ENCODE assay signal across 9 mouse cellular contexts in genomic region chr8:4267627-4268026, GRCm38 (mm10). TPM values are rescaled to one million over a fixed set of nuclear protein-coding genes. Genes with fewer than 3 reads are reported as not detected.
DNase-seq lines count a peak whose midpoint lies in the region; ATAC-seq and TF ChIP-seq lines count a peak whose summit lies in the region.
"Had no signal": no experiment of that assay in that cellular context is flagged by ENCODE, and none has a peak within 500 bp of the region (broad histone marks: within the 10 kb centered on the region; RNA-seq: fewer than 3 reads in every experiment).

No protein-coding gene starts in this region.

- DNase-seq in midbrain, embryonic 10.5 days (ENCODE audit: low spot score): peak; percentile 28
- no peak for DNase-seq in brain, embryonic 14.5 days (ENCODE audit: low read depth)
- no peak for DNase-seq in right cerebral cortex, postnatal 10 days (ENCODE audit: low spot score in 2 of 2)
- DNase-seq in cerebellum, adult 18-20 months: no peak

- no peak for ATAC-seq in midbrain, embryonic 16.5 days
- ATAC-seq in kidney, embryonic 16.5 days (ENCODE audit: low FRiP score, low TSS enrichment): peak; percentile 70

- no peak overlapping the region for H3K4me2 ChIP-seq in midbrain, embryonic 16.5 days (ENCODE audit: low read length)
- no peak overlapping the region for H3K4me2 ChIP-seq in kidney, embryonic 16.5 days (replicated peaks; ENCODE audit: low read depth, low read length)

- H3K27me3 ChIP-seq in midbrain, embryonic 10.5 days (ENCODE audit: low read depth, poor library complexity, severe bottlenecking): no peaks in the 10 kb centered on the region
- no peaks in the 10 kb centered on the region for H3K27me3 ChIP-seq in midbrain, embryonic 16.5 days (ENCODE audit: control insufficient read depth, insufficient read depth, low read depth, low read length)
- no peaks in the 10 kb centered on the region for H3K27me3 ChIP-seq in kidney, embryonic 16.5 days (ENCODE audit: insufficient read depth, low read length)
- no peaks in the 10 kb centered on the region for H3K27me3 ChIP-seq in small intestine, adult 2 months (ENCODE audit: control insufficient read depth, insufficient read depth, low read length)

- no peak for TF ChIP-seq POLR2A in brain, embryonic 14.5 days (IDR thresholded peaks at IDR 0.05; ENCODE audit: borderline replicate concordance, extremely low read depth, insufficient read depth, insufficient read length, poor library complexity, severe bottlenecking)
- TF ChIP-seq POLR2A in small intestine, adult 2 months (IDR thresholded peaks at IDR 0.05; ENCODE audit: low read depth, low read length): no peak

- H3K27ac ChIP-seq in midbrain, embryonic 10.5 days (replicated peaks): no peak overlapping the region
- no peak overlapping the region for H3K27ac ChIP-seq in midbrain, embryonic 16.5 days (ENCODE audit: low read length)
- no peak overlapping the region for H3K27ac ChIP-seq in kidney, embryonic 16.5 days (ENCODE audit: low read length)
- H3K27ac ChIP-seq in small intestine, adult 2 months (ENCODE audit: insufficient read depth, low read depth, low read length): no peak overlapping the region

- H3K9ac ChIP-seq in midbrain, embryonic 16.5 days (ENCODE audit: low read depth, low read length): no peak overlapping the region
- no peak overlapping the region for H3K9ac ChIP-seq in kidney, embryonic 16.5 days (replicated peaks; ENCODE audit: low read length)

- WGBS in midbrain, embryonic 10.5 days: 81% methylated on average over 15 of the region's 15 CpGs
- WGBS in midbrain, embryonic 16.5 days: 73% methylated on average over 15 of the region's 15 CpGs
- 83% methylated on average over 15 of the region's 15 CpGs for WGBS in kidney, embryonic 16.5 days
- WGBS in small intestine, adult 2 months: 81% methylated on average over 15 of the region's 15 CpGs

- TF ChIP-seq CTCF in brain, embryonic 14.5 days (IDR thresholded peaks at IDR 0.05; ENCODE audit: borderline replicate concordance, extremely low read depth, insufficient read depth, insufficient read length): peak; percentile 45
- TF ChIP-seq CTCF in small intestine, adult 2 months (IDR thresholded peaks at IDR 0.05; ENCODE audit: extremely low read depth, insufficient read length, insufficient replicate concordance, low read depth, low read length): 0 out of 2 replicates have a peak, but pooled peaks have one; percentile 30

- peaks cover 99% of the 10 kb centered on the region for H3K36me3 ChIP-seq in midbrain, embryonic 10.5 days
- peaks cover 31% of the 10 kb centered on the region for H3K36me3 ChIP-seq in midbrain, embryonic 16.5 days (ENCODE audit: control insufficient read depth, insufficient read depth, low read length)
- H3K36me3 ChIP-seq in kidney, embryonic 16.5 days (ENCODE audit: insufficient read depth, low read length): peaks cover 72% of the 10 kb centered on the region
- peaks cover 64% of the 10 kb centered on the region for H3K36me3 ChIP-seq in small intestine, adult 2 months (ENCODE audit: control insufficient read depth, insufficient read depth, low read length)

- H3K4me1 ChIP-seq in midbrain, embryonic 10.5 days: no peaks in the 10 kb centered on the region
- H3K4me1 ChIP-seq in midbrain, embryonic 16.5 days (ENCODE audit: control insufficient read depth, insufficient read depth, low read length): no peaks in the 10 kb centered on the region
- H3K4me1 ChIP-seq in kidney, embryonic 16.5 days (ENCODE audit: insufficient read depth, low read length): no peaks in the 10 kb centered on the region
- H3K4me1 ChIP-seq in small intestine, adult 2 months (ENCODE audit: control insufficient read depth, insufficient read depth, insufficient read length, low read length): no peaks in the 10 kb centered on the region

- H3K4me3 ChIP-seq in midbrain, embryonic 10.5 days: no peak overlapping the region
- no peak overlapping the region for H3K4me3 ChIP-seq in midbrain, embryonic 16.5 days (ENCODE audit: low read depth, low read length)
- no peak overlapping the region for H3K4me3 ChIP-seq in kidney, embryonic 16.5 days (ENCODE audit: low read length)
- no peak overlapping the region for H3K4me3 ChIP-seq in small intestine, adult 2 months (ENCODE audit: low read depth, low read length)
- H3K4me3 ChIP-seq: erythroblast, embryonic 14.5 days; myocyte had no signal

- no peaks in the 10 kb centered on the region for H3K9me3 ChIP-seq in midbrain, embryonic 10.5 days (replicated peaks)
- H3K9me3 ChIP-seq in midbrain, embryonic 16.5 days (replicated peaks; ENCODE audit: control insufficient read depth, low read length, poor library complexity, severe bottlenecking): no peaks in the 10 kb centered on the region
- H3K9me3 ChIP-seq in kidney, embryonic 16.5 days (ENCODE audit: low read length): no peaks in the 10 kb centered on the region

RNA-seq across cellular contexts. Expression of gene Timm44, which starts 8.1 kb away (rescaled TPM):
- polyA plus RNA-seq in midbrain, embryonic 10.5 days (2016; fragmentation: Nextera tagmentation; extraction: Ambion mirVana): 61.9 and 66.9 TPM in 2 replicates
- polyA plus RNA-seq in midbrain, embryonic 16.5 days (2015; fragmentation: Nextera tagmentation; extraction: Ambion mirVana): 45.3 and 48.1 TPM in 2 replicates
- polyA plus RNA-seq in brain, embryonic 14.5 days (2012; rRNA removed): 76.3 and 92.6 TPM in 2 replicates
- polyA plus RNA-seq in kidney, embryonic 16.5 days (2015; fragmentation: Nextera tagmentation; extraction: Ambion mirVana): 76.8 and 86.1 TPM in 2 replicates
- 51.6 and 65.2 TPM in 2 replicates for polyA plus RNA-seq in small intestine, adult 2 months (2012; rRNA removed)

RNA-seq across cellular contexts. Expression of gene Ctxn1, which starts 8.6 kb away (rescaled TPM):
- 122 and 148 TPM in 2 replicates for polyA plus RNA-seq in midbrain, embryonic 10.5 days (2016; fragmentation: Nextera tagmentation; extraction: Ambion mirVana)
- 258 and 267 TPM in 2 replicates for polyA plus RNA-seq in midbrain, embryonic 16.5 days (2015; fragmentation: Nextera tagmentation; extraction: Ambion mirVana)
- 399 and 499 TPM in 2 replicates for polyA plus RNA-seq in brain, embryonic 14.5 days (2012; rRNA removed)
- polyA plus RNA-seq in kidney, embryonic 16.5 days (2015; fragmentation: Nextera tagmentation; extraction: Ambion mirVana): 109 and 118 TPM in 2 replicates
- 14.1 and 18.5 TPM in 2 replicates for polyA plus RNA-seq in small intestine, adult 2 months (2012; rRNA removed)

RNA-seq across cellular contexts. Expression of gene Snapc2, which starts 14.7 kb away (rescaled TPM):
- 65.2 and 68.0 TPM in 2 replicates for polyA plus RNA-seq in midbrain, embryonic 10.5 days (2016; fragmentation: Nextera tagmentation; extraction: Ambion mirVana)
- polyA plus RNA-seq in midbrain, embryonic 16.5 days (2015; fragmentation: Nextera tagmentation; extraction: Ambion mirVana): 62.2 and 62.9 TPM in 2 replicates
- 65.5 and 75.9 TPM in 2 replicates for polyA plus RNA-seq in brain, embryonic 14.5 days (2012; rRNA removed)
- 60.1 and 61.9 TPM in 2 replicates for polyA plus RNA-seq in kidney, embryonic 16.5 days (2015; fragmentation: Nextera tagmentation; extraction: Ambion mirVana)
- polyA plus RNA-seq in small intestine, adult 2 months (2012; rRNA removed): 15.0 and 22.6 TPM in 2 replicates

RNA-seq across cellular contexts. Expression of gene Tgfbr3l, which starts 19.6 kb away (rescaled TPM):
- polyA plus RNA-seq in midbrain, embryonic 10.5 days (2016; fragmentation: Nextera tagmentation; extraction: Ambion mirVana): 2.6 and 3.6 TPM in 2 replicates
- polyA plus RNA-seq in midbrain, embryonic 16.5 days (2015; fragmentation: Nextera tagmentation; extraction: Ambion mirVana): 4.1 and 5.2 TPM in 2 replicates
- 47.4 and 61.4 TPM in 2 replicates for polyA plus RNA-seq in brain, embryonic 14.5 days (2012; rRNA removed)
- 4.2 and 4.8 TPM in 2 replicates for polyA plus RNA-seq in kidney, embryonic 16.5 days (2015; fragmentation: Nextera tagmentation; extraction: Ambion mirVana)
- polyA plus RNA-seq in small intestine, adult 2 months (2012; rRNA removed): 17.2 and 60.2 TPM in 2 replicates

RNA-seq across cellular contexts. Expression of gene Gm49320, which starts 29.0 kb away (rescaled TPM):
- 0.43 and 1.3 TPM in 2 replicates for polyA plus RNA-seq in midbrain, embryonic 10.5 days (2016; fragmentation: Nextera tagmentation; extraction: Ambion mirVana)
- polyA plus RNA-seq in midbrain, embryonic 16.5 days (2015; fragmentation: Nextera tagmentation; extraction: Ambion mirVana): 0.73 and 1.8 TPM in 2 replicates
- 4.3 and 5.6 TPM in 2 replicates for polyA plus RNA-seq in brain, embryonic 14.5 days (2012; rRNA removed)
- 1.2 and 1.3 TPM in 2 replicates for polyA plus RNA-seq in kidney, embryonic 16.5 days (2015; fragmentation: Nextera tagmentation; extraction: Ambion mirVana)
- 0.93 and 1.1 TPM in 2 replicates for polyA plus RNA-seq in small intestine, adult 2 months (2012; rRNA removed)
